Mouse (Mus musculus): ENCODE measurements around the gene Kat6b.

The Kat6b gene

DNA sequence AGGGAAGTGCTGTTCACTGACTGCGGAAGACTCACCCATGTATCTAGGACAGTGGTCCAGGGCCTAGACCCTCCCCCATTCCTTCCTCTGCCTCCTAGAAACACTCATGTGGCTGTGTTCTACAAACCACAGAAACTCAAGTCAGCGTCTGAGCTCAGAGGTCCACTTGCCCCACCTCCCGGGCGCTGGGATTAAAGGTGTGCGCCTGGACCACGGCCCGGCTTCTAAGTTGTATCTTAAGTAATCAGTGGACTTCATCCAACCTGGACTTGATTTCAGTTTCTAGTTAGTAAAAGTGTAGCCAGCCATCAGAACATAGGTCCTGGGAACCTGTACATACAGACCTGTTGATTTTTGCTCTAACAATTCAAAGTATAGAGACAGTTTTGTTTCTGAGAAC, 78.2 kb downstream of the Kat6b start:
- DNase-seq (ENCODE audit: low read depth, low spot score), result no peak

DNA sequence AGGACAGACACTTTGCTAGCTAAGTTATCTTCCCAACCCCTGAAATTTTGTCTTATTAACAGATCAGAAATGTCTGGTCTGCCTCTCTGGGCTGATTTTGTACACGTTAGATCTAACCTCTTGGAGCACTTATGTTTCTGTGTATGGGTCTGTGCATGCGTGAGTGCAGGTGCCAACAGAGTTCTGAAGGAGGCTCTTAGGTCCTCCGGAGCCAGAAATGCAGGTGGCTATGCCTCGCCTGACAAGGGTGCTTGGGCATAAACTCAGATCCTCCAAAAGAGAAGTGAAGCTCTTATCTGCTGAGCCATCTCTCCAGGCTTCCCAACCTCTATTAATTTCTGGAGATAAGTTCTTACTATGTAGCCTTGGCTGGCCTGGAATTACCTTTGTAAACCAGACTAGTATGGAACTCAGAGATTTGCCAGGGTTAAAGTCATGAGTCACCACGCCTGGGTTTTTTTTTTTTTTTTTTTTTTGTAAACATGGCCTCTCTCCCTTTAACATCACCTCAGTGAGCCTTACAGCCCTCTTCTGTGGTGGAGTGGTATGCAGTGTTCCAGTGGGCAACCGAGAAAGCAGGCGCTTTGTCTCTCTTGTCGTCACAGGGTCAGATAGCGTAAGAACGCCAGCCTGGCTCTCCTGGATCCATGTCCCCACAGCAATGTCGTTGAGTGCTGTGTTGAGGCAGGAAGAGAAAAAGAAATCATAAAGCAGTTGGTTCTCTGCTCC, 79.4 kb downstream of the Kat6b start:
- no peak for DNase-seq (ENCODE audit: low read depth, low spot score)

DNA sequence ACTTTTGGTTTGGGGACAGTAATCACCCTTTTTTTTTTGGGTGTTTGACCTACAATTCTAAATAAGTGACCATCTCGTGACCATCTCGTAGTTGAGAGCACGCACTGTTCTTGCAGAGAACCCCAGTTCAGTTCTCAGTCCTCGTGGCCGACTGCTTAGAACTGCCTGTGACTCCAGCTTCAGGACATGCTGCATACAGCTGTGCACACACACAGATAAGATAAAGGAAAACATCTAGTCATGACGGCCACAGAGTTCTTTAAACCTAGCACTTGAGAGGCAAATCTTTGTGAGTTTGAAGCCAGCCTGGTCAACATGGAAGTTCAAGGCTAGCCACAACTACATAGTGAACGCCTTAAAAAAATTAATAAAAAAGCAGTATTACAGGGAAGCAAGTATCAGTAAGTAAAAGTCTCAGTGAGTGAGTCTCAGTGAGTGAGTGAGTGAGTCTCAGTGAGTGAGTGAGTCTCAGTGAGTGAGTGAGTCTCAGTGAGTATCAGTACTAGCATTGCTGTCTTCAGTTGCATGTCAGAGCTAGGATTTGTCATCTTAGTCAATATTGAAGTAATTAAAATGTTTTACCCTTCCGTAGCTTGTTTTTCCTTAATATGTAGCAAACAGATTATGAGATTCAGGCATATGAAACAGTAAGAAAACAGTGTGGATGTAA, 80.3 kb downstream of the Kat6b start:
- DNase-seq (ENCODE audit: low read depth, low spot score), result no peak

GRCm38 (mm10) chr14:21563584-21564118, 82.4 kb downstream of the Kat6b start:
- no peak for DNase-seq (ENCODE audit: low read depth, low spot score)

DNA sequence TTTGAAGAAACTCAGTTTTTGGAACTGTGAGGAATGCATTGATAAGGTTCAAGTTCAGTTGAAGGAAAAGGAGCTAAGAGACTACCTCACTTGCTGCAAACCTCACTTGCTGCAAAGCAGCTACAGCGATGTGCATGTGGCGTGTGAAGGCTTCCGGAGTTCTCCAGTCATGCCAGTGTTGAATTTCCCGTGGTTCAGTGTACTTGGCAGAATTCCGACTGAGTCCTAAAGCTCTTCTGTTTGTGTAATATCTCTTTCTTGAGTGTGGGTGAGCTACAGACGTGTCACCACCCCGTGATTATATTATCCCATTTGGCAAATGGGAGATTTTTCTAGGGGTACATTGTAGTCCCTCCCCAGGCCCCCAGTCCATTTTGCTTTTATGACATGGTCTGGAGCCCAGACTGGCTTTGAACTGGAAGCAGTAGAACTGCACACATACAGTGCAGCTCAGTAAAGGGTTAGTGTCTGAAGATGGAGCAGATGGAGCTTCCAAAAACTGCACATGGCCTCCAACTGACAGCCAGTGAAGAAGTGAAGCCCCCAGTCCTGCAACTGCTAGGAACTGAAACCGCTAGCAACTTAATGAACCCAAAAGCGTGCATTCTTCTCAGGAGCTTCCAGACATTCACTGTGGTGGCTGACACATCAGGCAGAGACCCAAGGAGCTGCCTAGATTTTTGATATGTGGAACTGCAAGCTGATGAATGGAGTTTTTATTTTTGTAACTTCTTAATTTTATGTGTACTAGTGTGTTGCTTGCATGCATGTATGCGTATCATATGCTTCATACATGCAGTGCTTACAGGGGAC, 84.5 kb downstream of the Kat6b start:
- DNase-seq (ENCODE audit: low read depth, low spot score), result no peak

DNA sequence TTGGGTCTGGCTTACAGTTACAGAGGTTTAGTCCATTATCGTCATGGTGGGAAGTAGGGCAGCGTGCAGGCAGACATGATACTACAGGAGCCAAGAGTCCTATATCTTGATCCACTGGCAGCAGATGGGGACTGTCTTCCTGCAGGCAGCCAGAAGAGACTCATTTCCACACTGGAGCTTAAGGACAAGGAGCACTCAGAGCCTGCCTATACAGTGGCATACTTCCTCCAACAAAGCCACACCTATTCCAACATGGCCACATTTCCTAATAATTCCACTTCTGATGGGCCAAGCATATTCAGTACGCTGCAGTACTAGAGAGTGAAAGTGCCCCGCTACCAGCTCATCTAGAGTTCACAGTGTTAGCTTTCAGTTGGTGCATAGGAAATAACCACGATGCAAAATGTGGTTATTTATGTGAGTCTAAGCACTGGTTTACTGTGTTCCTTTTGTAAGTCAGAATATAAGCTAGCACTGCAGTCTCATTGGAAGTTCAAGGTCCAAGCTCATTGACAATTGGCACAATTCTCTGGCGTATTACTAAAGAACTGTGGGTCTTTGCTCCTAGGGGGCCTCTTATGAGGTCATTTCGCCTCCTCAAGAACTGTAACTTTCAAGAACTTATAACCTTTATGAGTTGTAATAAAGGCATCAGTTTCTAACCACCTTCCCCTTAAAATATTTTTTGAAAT, 86.2 kb downstream of the Kat6b start:
- no peak for DNase-seq (ENCODE audit: low read depth, low spot score)

- DNase-seq (ENCODE audit: low read depth, low spot score), result no peak
Observed at GRCm38 (mm10) chr14:21568821-21569220, 87.6 kb downstream of the Kat6b start.

DNA sequence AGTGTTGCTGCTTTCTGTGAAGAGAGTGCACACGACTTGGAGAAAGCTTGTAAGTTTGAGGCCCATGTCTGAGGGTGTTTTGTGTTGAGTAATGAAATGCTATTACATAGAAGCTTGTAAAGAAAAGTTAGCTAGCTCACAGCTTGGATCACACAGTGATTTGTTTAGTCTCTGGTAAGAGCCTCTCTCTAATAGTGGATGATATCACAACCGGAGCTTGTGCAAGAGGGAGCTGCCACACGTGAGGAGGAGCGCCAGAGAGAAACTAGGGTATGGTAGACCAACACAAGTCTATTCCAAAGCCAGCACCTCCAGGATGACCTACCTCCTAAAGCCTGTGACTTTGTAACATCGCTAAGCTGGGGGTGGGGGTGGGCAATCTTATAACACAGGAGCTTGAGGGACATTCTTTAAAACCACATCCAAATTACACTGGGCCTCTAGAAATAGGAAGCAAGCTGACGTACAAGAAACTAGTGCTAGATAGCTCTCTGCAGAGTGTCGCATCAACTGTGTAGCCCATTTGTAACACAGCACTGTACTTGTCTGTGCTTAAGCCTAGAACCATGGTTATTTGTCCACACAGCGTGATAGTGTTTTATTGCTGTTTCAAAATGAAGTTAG, 93.6 kb downstream of the Kat6b start:
- no peak for DNase-seq (ENCODE audit: low read depth, low spot score)

GRCm38 (mm10) chr14:21576867-21577266, 95.6 kb downstream of the Kat6b start:
- DNase-seq (ENCODE audit: low read depth, low spot score), result no peak

DNA sequence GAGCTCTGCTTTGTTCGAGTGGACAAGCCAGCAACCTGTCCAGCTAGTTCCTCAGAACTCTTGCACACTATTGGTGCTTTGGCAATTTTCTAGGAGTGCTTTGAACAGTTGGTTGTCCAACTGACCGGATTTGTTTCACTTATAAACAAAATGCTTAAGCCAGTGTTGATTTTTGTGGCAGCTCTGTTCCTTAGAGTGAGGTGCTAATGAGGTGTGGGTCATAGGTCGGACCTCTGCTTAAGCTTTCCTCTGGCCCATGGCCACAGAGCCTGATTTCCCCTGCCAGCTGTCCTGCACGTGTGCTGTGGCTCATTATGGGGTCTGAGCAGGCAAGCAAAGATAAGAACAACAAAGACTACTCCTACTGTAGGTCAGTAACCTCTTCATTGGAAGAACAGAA, 100.0 kb downstream of the Kat6b start:
- DNase-seq (ENCODE audit: low read depth, low spot score), result no peak

DNA sequence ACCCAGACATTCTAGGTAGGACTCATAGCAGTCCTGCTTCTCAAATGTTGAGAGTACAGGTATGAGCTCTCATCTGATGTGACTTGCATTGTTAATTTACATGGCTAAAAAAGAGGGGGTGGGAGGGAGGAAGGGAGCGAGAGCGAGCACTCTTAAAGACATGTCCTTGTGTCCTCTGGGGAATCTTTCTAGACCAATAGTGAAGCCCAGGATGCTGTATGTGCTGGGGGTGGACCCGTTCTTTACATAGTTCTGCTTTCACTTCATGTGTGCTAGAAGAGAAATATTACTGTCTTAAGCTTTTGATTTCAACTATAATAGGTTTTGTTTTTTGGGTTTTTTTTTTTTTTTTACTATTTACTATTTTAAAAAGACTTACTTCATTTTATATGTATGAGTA, 101.1 kb downstream of the Kat6b start:
- no peak for DNase-seq (ENCODE audit: low read depth, low spot score)

DNA sequence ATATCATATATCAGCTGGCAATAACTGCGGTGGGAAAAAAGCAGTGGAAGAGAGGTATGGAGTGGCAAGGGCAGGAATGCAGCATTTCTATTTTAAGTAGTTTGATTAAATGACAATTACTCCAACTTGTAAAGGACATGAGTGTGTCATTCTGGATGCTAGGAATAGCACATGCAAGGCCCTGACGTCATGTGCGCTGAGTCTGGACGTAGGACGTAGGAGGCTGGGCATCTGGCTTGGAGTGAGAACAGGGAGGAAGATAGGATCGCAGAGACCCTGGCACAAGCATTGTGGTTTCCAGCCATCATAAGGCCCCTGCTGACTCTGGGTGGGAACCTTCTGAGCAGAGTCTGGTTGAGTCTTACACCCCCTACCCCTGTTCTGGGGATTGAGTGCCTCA, 101.8 kb downstream of the Kat6b start:
- no peak for DNase-seq (ENCODE audit: low read depth, low spot score)

DNA sequence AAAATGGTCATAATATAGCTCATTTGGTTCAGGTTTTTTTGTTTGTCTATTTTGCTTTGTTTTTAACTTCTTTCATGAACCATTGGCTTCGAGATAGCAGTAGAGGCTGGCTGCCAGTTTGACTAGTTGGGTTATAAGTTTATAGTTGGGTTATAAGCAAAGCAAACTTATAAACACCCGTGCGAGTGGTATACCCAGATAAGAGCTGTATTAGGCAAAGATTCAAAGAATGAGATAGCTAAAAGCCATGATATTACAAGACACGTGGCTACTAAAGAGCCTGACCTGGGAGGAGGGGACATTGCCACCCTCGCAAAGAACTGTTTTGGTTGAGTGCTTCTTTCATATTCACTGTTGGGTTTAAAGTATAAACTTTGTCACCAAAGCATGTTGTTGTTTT, 102.6 kb downstream of the Kat6b start:
- DNase-seq (ENCODE audit: low read depth, low spot score), result no peak

GRCm38 (mm10) chr14:21584468-21585135, 103.4 kb downstream of the Kat6b start:
- no peak for DNase-seq (ENCODE audit: low read depth, low spot score)

GRCm38 (mm10) chr14:21585491-21586251, 104.4 kb downstream of the Kat6b start:
- no peak for DNase-seq (ENCODE audit: low read depth, low spot score)

- DNase-seq (ENCODE audit: low read depth, low spot score), result no peak
Observed at GRCm38 (mm10) chr14:21586481-21587118, 105.4 kb downstream of the Kat6b start.

DNA sequence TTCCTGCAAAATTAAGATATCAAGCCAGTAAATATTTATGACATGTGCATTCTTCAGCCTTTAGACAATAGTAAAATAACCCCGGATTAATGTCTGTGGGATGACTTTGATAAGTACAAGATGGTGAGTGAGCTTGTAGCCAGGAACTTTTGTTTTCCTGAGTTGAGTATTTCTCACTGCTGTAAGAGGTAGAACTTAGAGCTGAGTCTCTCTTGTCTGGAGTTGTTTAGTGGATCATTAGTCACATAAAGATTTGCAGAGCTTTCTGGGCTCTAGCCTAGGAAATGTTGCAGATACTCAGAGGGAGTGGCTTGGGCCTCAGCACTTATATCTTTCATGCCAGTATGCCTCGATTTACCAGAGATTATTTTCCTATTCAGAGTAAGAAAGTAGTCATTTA, 106.7 kb downstream of the Kat6b start:
- DNase-seq (ENCODE audit: low read depth, low spot score), result no peak

GRCm38 (mm10) chr14:21589620-21590019, 108.4 kb downstream of the Kat6b start:
- no peak for DNase-seq (ENCODE audit: low read depth, low spot score)

DNA sequence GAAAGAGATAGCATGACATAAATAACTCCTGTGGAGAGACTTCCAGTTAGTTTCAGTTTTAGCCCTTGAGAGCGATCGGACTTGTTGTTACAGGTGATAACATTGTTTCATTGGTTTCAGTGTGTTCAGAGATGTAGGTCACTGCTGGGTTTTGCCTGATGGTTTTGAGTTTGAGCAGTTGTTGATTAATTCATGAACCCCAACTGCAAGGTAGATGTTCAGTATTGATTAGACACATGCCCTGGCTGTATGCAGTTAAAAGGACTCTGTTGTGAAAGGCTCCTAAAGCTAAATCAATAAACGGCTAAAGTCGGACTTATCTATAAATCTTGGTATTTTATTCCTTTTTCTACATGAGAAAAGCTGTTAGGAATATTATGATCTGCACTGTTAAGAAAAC, 109.0 kb downstream of the Kat6b start:
- no peak for DNase-seq (ENCODE audit: low read depth, low spot score)
